Mouse (Mus musculus) megakaryocyte, embryonic 14.5 days (primary cell): ENCODE measurements around the gene Adprhl2. TPM values are rescaled to one million over a fixed set of nuclear protein-coding genes. Genes with fewer than 3 reads are reported as not detected.

ENCODE experiments used
- H3K27me3 ChIP-seq: replicated peaks from 2 replicates; pipeline ENCODE3; 2012; ENCODE audit warnings: inconsistent platforms
- H3K36me3 ChIP-seq: replicated peaks from 2 replicates; pipeline ENCODE3; 2012; ENCODE audit warnings: low read length, inconsistent platforms, mixed read lengths
- H3K4me1 ChIP-seq: 2 replicates; pipeline ENCODE4 v1.6.1; 2012; ENCODE audit warnings: inconsistent platforms
- H3K4me3 ChIP-seq: replicated peaks from 2 replicates; pipeline ENCODE3; 2012; ENCODE audit warnings: moderate library complexity, mild to moderate bottlenecking, inconsistent platforms
- H3K9me3 ChIP-seq: 2 replicates; pipeline ENCODE4 v1.6.1; 2012; ENCODE audit warnings: inconsistent platforms
- FLI1 ChIP-seq: IDR thresholded peaks from 2 replicates; pipeline ENCODE4 v1.6.1; 2012; ENCODE audit warnings: low read length, inconsistent platforms, mixed read lengths
- GATA1 ChIP-seq: IDR thresholded peaks from 3 replicates; pipeline ENCODE4 v1.6.1; 2012; ENCODE audit warnings: mixed read lengths, low read length, inconsistent platforms, borderline replicate concordance
- polyA plus RNA-seq: library from polyadenylated mRNA; stranded (reverse); fragments of >175 nt; gene quantifications from 2 replicates; pipeline ENCODE4 v1.2.3, GENCODE M21; 2012; ENCODE audit warnings: low replicate concordance; ENCODE audit not compliant: insufficient read depth

The Adprhl2 gene
- polyA plus RNA-seq, 1 experiment: 35.0 TPM

GRCm38 (mm10) chr4:126309211-126309921 is 12.1 kb downstream of the Adprhl2 start:
- TF ChIP-seq GATA1 (no peak), FLI1 (no peak)
- H3K9me3 ChIP-seq: peaks cover 11% of the 10 kb centered on the region

GRCm38 (mm10) chr4:126306827-126307226 is 14.7 kb downstream of the Adprhl2 start:
- TF ChIP-seq GATA1 (no peak), FLI1 (no peak)
- Histone ChIP-seq H3K4me1 (peaks cover 29% of the 10 kb centered on the region), H3K4me3 (no peak overlapping the region), H3K9me3 (peaks cover 11% of the 10 kb centered on the region), H3K36me3 (no peaks in the 10 kb centered on the region), H3K27me3 (peaks cover 50% of the 10 kb centered on the region)

More at GRCm38 (mm10) chr4:126309211-126309921, 12.1 kb downstream of the Adprhl2 start:
- peaks cover 27% of the 10 kb centered on the region for H3K27me3 ChIP-seq
- H3K4me3 ChIP-seq: peak overlapping the region; percentile 84
- H3K36me3 ChIP-seq: peaks cover 2% of the 10 kb centered on the region
- peaks cover 47% of the 10 kb centered on the region for H3K4me1 ChIP-seq

GRCm38 (mm10) chr4:126306058-126306457 is 15.4 kb downstream of the Adprhl2 start:
- H3K36me3 ChIP-seq: no peaks in the 10 kb centered on the region
- TF ChIP-seq FLI1: no peak
- no peak for TF ChIP-seq GATA1
- peaks cover 11% of the 10 kb centered on the region for H3K9me3 ChIP-seq
- H3K4me1 ChIP-seq: peaks cover 33% of the 10 kb centered on the region
- peaks cover 54% of the 10 kb centered on the region for H3K27me3 ChIP-seq
- H3K4me3 ChIP-seq: no peak overlapping the region

GRCm38 (mm10) chr4:126305428-126305827 is 16.1 kb downstream of the Adprhl2 start:
- TF ChIP-seq FLI1: no peak
- no peak for TF ChIP-seq GATA1
- peaks cover 61% of the 10 kb centered on the region for H3K27me3 ChIP-seq

GRCm38 (mm10) chr4:126303877-126304276 is 17.6 kb downstream of the Adprhl2 start:
- H3K4me1 ChIP-seq: peaks cover 31% of the 10 kb centered on the region

More at GRCm38 (mm10) chr4:126305428-126305827, 16.1 kb downstream of the Adprhl2 start:
- no peaks in the 10 kb centered on the region for H3K36me3 ChIP-seq
- H3K4me3 ChIP-seq: no peak overlapping the region
- peaks cover 40% of the 10 kb centered on the region for H3K4me1 ChIP-seq
- peaks cover 11% of the 10 kb centered on the region for H3K9me3 ChIP-seq

GRCm38 (mm10) chr4:126301584-126302309 is 19.8 kb downstream of the Adprhl2 start:
- Histone ChIP-seq H3K27me3 (peaks cover 75% of the 10 kb centered on the region), H3K4me3 (peak overlapping the region; percentile 72), H3K4me1 (peaks cover 35% of the 10 kb centered on the region), H3K9me3 (peaks cover 23% of the 10 kb centered on the region), H3K36me3 (no peaks in the 10 kb centered on the region)
- TF ChIP-seq FLI1: no peak
- TF ChIP-seq GATA1: no peak

More at GRCm38 (mm10) chr4:126303877-126304276, 17.6 kb downstream of the Adprhl2 start:
- H3K9me3 ChIP-seq: peaks cover 18% of the 10 kb centered on the region
- H3K27me3 ChIP-seq: peaks cover 65% of the 10 kb centered on the region
- no peak overlapping the region for H3K4me3 ChIP-seq
- TF ChIP-seq FLI1 (no peak), GATA1 (no peak)
- H3K36me3 ChIP-seq: no peaks in the 10 kb centered on the region

- H3K4me3 ChIP-seq: peak overlapping the region; percentile 72
- no peaks in the 10 kb centered on the region for H3K36me3 ChIP-seq
- TF ChIP-seq FLI1: no peak
- no peak for TF ChIP-seq GATA1
- H3K27me3 ChIP-seq: peaks cover 79% of the 10 kb centered on the region
- peaks cover 42% of the 10 kb centered on the region for H3K4me1 ChIP-seq
- H3K9me3 ChIP-seq: peaks cover 20% of the 10 kb centered on the region
Measured at GRCm38 (mm10) chr4:126300916-126301583, 20.5 kb downstream of the Adprhl2 start.

GRCm38 (mm10) chr4:126296617-126297101 is 24.8 kb downstream of the Adprhl2 start:
- Histone ChIP-seq H3K4me3 (peak overlapping the region; percentile 82), H3K9me3 (peaks cover 12% of the 10 kb centered on the region), H3K27me3 (peaks cover 81% of the 10 kb centered on the region), H3K36me3 (no peaks in the 10 kb centered on the region), H3K4me1 (peaks cover 32% of the 10 kb centered on the region)
- TF ChIP-seq GATA1 (no peak), FLI1 (no peak)

GRCm38 (mm10) chr4:126295937-126296336 is 25.6 kb downstream of the Adprhl2 start:
- Histone ChIP-seq H3K4me1 (peaks cover 25% of the 10 kb centered on the region), H3K36me3 (no peaks in the 10 kb centered on the region), H3K4me3 (no peak overlapping the region), H3K27me3 (peaks cover 81% of the 10 kb centered on the region), H3K9me3 (peaks cover 12% of the 10 kb centered on the region)
- TF ChIP-seq FLI1: no peak
- TF ChIP-seq GATA1: no peak
